Mouse (Mus musculus) CH12.LX (cell line): Measurements from ENCODE around the gene Robo1. TPM values are rescaled to one million over a fixed set of nuclear protein-coding genes. Genes with fewer than 3 reads are reported as not detected.

Experiments
- DNase-seq: peaks from one replicate; pipeline ENCODE4 v3.0.0-alpha.2; 2013; ENCODE audit errors: extremely low read depth
- H3K27ac ChIP-seq: 2 replicates; pipeline ENCODE4 v1.5.1; 2012; ENCODE audit warnings: low read depth, mild to moderate bottlenecking, control low read depth, moderate library complexity; ENCODE audit not compliant: insufficient read depth
- H3K27me3 ChIP-seq: replicated peaks from 2 replicates; pipeline ENCODE3; 2012; ENCODE audit warnings: inconsistent platforms
- H3K36me3 ChIP-seq, 2 experiments: replicated peaks in 1 of 2; 2 replicates each; pipeline versions ENCODE3 to v1.6.1; 2012; ENCODE audit warnings: inconsistent platforms in 1 of 2, low read length in 1 of 2, mild to moderate bottlenecking in 1 of 2, mixed read lengths in 1 of 2, moderate library complexity in 1 of 2; ENCODE audit not compliant: control insufficient read depth in 1 of 2, insufficient read depth in 1 of 2
- H3K4me1 ChIP-seq, 2 experiments: 2 replicates each; pipeline ENCODE4 v1.6.1; 2012; ENCODE audit warnings: inconsistent platforms in 1 of 2, moderate library complexity in 1 of 2; ENCODE audit not compliant: insufficient read depth in 2 of 2, control insufficient read depth in 1 of 2
- H3K4me2 ChIP-seq: 2 replicates; pipeline ENCODE4 v1.6.1; 2012; ENCODE audit warnings: low read depth, mild to moderate bottlenecking, control low read depth; ENCODE audit not compliant: poor library complexity, insufficient read depth, severe bottlenecking
- H3K4me3 ChIP-seq, 3 experiments: fragments of 150-350 bp in 1 of 3; sonication (generic) in 1 of 3; replicated peaks in 1 of 3; 2 replicates each; pipeline versions ENCODE3 to v1.5.1; 2011 to 2012; ENCODE audit warnings: low read depth in 2 of 3, low read length in 2 of 3, mild to moderate bottlenecking in 2 of 3, moderate library complexity in 2 of 3, control low read depth in 1 of 3, improper control_type of control experiment in 1 of 3, inconsistent platforms in 1 of 3, mixed read lengths in 1 of 3; ENCODE audit not compliant: poor library complexity in 1 of 3
- H3K79me2 ChIP-seq: replicated peaks from 2 replicates; pipeline ENCODE4 v1.6.1; 2012; ENCODE audit warnings: mild to moderate bottlenecking, moderate library complexity; ENCODE audit not compliant: control insufficient read depth, poor library complexity, insufficient read depth, severe bottlenecking; ENCODE audit errors: extremely low read depth
- H3K9ac ChIP-seq: 2 replicates; pipeline ENCODE4 v1.6.1; 2012; ENCODE audit warnings: low read depth, mild to moderate bottlenecking, control low read depth, moderate library complexity; ENCODE audit not compliant: insufficient read depth
- H3K9me3 ChIP-seq: replicated peaks from 2 replicates; pipeline ENCODE3; 2012; ENCODE audit warnings: low read length, inconsistent platforms, mixed read lengths
- BHLHE40 ChIP-seq: IDR thresholded peaks from 2 replicates; pipeline ENCODE4 v1.6.1; 2011; ENCODE audit warnings: mild to moderate bottlenecking, low read depth, low read length, improper control_type of control experiment
- EP300 ChIP-seq: IDR thresholded peaks from 2 replicates; pipeline ENCODE4 v1.6.1; 2011; ENCODE audit warnings: low read length, improper control_type of control experiment
- HCFC1 ChIP-seq: IDR thresholded peaks from 2 replicates; pipeline ENCODE4 v1.6.1; 2012; ENCODE audit warnings: low read depth, mild to moderate bottlenecking, inconsistent platforms, low read length, improper control_type of control experiment
- JUND ChIP-seq: conservative IDR thresholded peaks from 2 replicates; pipeline ENCODE4 v1.6.1; 2011; ENCODE audit warnings: low read depth, low read length, improper control_type of control experiment
- KAT2A ChIP-seq: IDR thresholded peaks from 2 replicates; pipeline ENCODE4 v1.6.1; 2012; ENCODE audit warnings: low read length, improper control_type of control experiment, inconsistent platforms; ENCODE audit not compliant: insufficient replicate concordance
- MAFK ChIP-seq: IDR thresholded peaks from 2 replicates; pipeline ENCODE4 v1.6.1; 2011; ENCODE audit warnings: low read length, improper control_type of control experiment; ENCODE audit not compliant: insufficient replicate concordance
- MAX ChIP-seq: IDR thresholded peaks from 2 replicates; pipeline ENCODE4 v1.6.1; 2011; ENCODE audit warnings: low read length, improper control_type of control experiment
- MYC ChIP-seq: IDR thresholded peaks from 2 replicates; pipeline ENCODE4 v1.6.1; 2011; ENCODE audit warnings: low read depth, mild to moderate bottlenecking, improper control_type of control experiment, low read length
- NRF1 ChIP-seq: IDR thresholded peaks from 2 replicates; pipeline ENCODE4 v1.6.1; 2014; ENCODE audit warnings: low read depth, mild to moderate bottlenecking, inconsistent platforms, low read length, improper control_type of control experiment, moderate library complexity
- PAX5 ChIP-seq: IDR thresholded peaks from 2 replicates; pipeline ENCODE4 v1.6.1; 2012; ENCODE audit warnings: low read length, inconsistent platforms, mixed read lengths
- POLR2A ChIP-seq: IDR thresholded peaks from 2 replicates; pipeline ENCODE4 v1.6.1; 2011; ENCODE audit warnings: low read depth, mild to moderate bottlenecking, improper control_type of control experiment, low read length
- POLR2AphosphoS2 ChIP-seq: IDR thresholded peaks from 2 replicates; pipeline ENCODE4 v1.6.1; 2011; ENCODE audit warnings: low read depth, low read length, improper control_type of control experiment
- RAD21 ChIP-seq: IDR thresholded peaks from 2 replicates; pipeline ENCODE4 v1.6.1; 2011; ENCODE audit warnings: low read depth, mild to moderate bottlenecking, low read length, improper control_type of control experiment, moderate library complexity
- ZC3H11A ChIP-seq: IDR thresholded peaks from 2 replicates; pipeline ENCODE4 v1.6.1; 2012; ENCODE audit warnings: low read depth, mild to moderate bottlenecking, inconsistent platforms, low read length, improper control_type of control experiment
- ZMIZ1 ChIP-seq: IDR thresholded peaks from 2 replicates; pipeline ENCODE4 v1.6.1; 2012; ENCODE audit warnings: low read depth, mild to moderate bottlenecking, inconsistent platforms, low read length, improper control_type of control experiment
- ZNF384 ChIP-seq: IDR thresholded peaks from 2 replicates; pipeline ENCODE4 v1.6.1; 2012; ENCODE audit warnings: low read depth, low read length, improper control_type of control experiment, inconsistent platforms
- dilution Hi-C: fragments of 300-500 bp; cut with MboI; formaldehyde crosslinking; loops from 2 replicates; pipeline ENCODE4 v1.14.3; 2020; ENCODE audit warnings: low sequenced_read_pairs; ENCODE audit not compliant: extremely low pct_unique_long_range_greater_than_20kb, extremely low pct_ligation_motif_present
- in situ Hi-C: fragments of 300-500 bp; cut with MboI; formaldehyde crosslinking; loops from 3 replicates; pipeline ENCODE4 v1.14.3; 2019; ENCODE audit warnings: low sequenced_read_pairs, low pct_ligation_motif_present, low pct_unique_long_range_greater_than_20kb, mixed read lengths
- polyA plus RNA-seq: library from polyadenylated mRNA; unstranded; fragments of >175 nt; gene quantifications from 2 replicates; pipeline ENCODE4 v1.2.1, GENCODE M21; 2012; ENCODE audit warnings: low read depth; ENCODE audit not compliant: insufficient read length
- total RNA-seq, 2 experiments: library from RNA; depleted of rRNA; stranded (reverse); fragments of 300-350 nt in 1 of 2; fragments of >200 nt in 1 of 2; gene quantifications; 2 replicates each; pipeline ENCODE4 v1.2.3; 2012 to 2014

Gene Robo1
- total and polyA plus RNA-seq, 3 experiments, result not detected

- Histone ChIP-seq H3K4me1 (no peaks in the 10 kb centered on the region), H3K4me2 (no peak overlapping the region), H3K79me2 (no peaks in the 10 kb centered on the region)
- TF ChIP-seq EP300 (no peak), MAX (no peak), RAD21 (no peak), POLR2AphosphoS2 (no peak), ZC3H11A (no peak), JUND (no peak), MYC (no peak), PAX5 (no peak), KAT2A (no peak), ZNF384 (no peak), ZMIZ1 (no peak), BHLHE40 (no peak), NRF1 (no peak)
- TF ChIP-seq, all 38 proteins: peak for 0
- dilution Hi-C loops (no loop called here), in situ Hi-C loops (no loop called here)
- H3K27me3 ChIP-seq, result no peaks in the 10 kb centered on the region
- H3K4me3 ChIP-seq, result no peak overlapping the region
- no peaks in the 10 kb centered on the region for H3K36me3 ChIP-seq
- DNase-seq, result no peak
- no peak overlapping the region for H3K27ac ChIP-seq
- H3K9me3 ChIP-seq, result peaks cover 41% of the 10 kb centered on the region
- H3K9ac ChIP-seq, result no peak overlapping the region
Measured at GRCm38 (mm10) chr16:72533900-72534571, 225.9 kb downstream of the Robo1 start.

- no peaks in the 10 kb centered on the region for H3K36me3 ChIP-seq
- in situ Hi-C loops, result no loop called here
- H3K4me2 ChIP-seq, result no peak overlapping the region
- dilution Hi-C loops, result no loop called here
- H3K4me1 ChIP-seq, result no peaks in the 10 kb centered on the region
- H3K9ac ChIP-seq, result no peak overlapping the region
- H3K4me3 ChIP-seq, result no peak overlapping the region
- no peaks in the 10 kb centered on the region for H3K27me3 ChIP-seq
- no peak for DNase-seq
- H3K79me2 ChIP-seq, result no peaks in the 10 kb centered on the region
- peaks cover 44% of the 10 kb centered on the region for H3K9me3 ChIP-seq
- H3K27ac ChIP-seq, result no peak overlapping the region
- TF ChIP-seq POLR2A, result no peak
- no peak for TF ChIP-seq MAFK
- no peak for TF ChIP-seq JUND
- no peak for TF ChIP-seq MAX
Measured at GRCm38 (mm10) chr16:72538171-72538570, 230.1 kb downstream of the Robo1 start.

GRCm38 (mm10) chr16:72543928-72544327, 235.8 kb downstream of the Robo1 start:
- TF ChIP-seq HCFC1, result no peak
- TF ChIP-seq MAX, result no peak
- TF ChIP-seq, all 38 proteins: peak for 0
- dilution Hi-C loops, result no loop called here
- DNase-seq, result no peak

More at GRCm38 (mm10) chr16:72543928-72544327, 235.8 kb downstream of the Robo1 start:
- Histone ChIP-seq H3K36me3 (no peaks in the 10 kb centered on the region), H3K4me1 (no peaks in the 10 kb centered on the region), H3K79me2 (no peaks in the 10 kb centered on the region), H3K27me3 (no peaks in the 10 kb centered on the region), H3K27ac (no peak overlapping the region), H3K9ac (no peak overlapping the region), H3K4me3 (no peak overlapping the region), H3K9me3 (peaks cover 31% of the 10 kb centered on the region), H3K4me2 (no peak overlapping the region)
- in situ Hi-C loops, result no loop called here
